Mouse (Mus musculus): Measurements from ENCODE around the gene Tuba8. TPM values are rescaled to one million over a fixed set of nuclear protein-coding genes. Genes with fewer than 3 reads are reported as not detected.

Tuba8 gene
- polyA plus RNA-seq, 1 experiment from 2014 or later: 0.49 TPM

Other genes with a start within 250 kb of the Tuba8 start
- 18.4 and 19.6 TPM in 2 replicates for gene Mical3, start 79.7 kb upstream of the Tuba8 start, polyA plus RNA-seq (2014; fragmentation: Nextera tagmentation; extraction: Ambion mirVana)
- 7.1 and 7.8 TPM in 2 replicates for gene Pex26, start 27.0 kb upstream of the Tuba8 start, polyA plus RNA-seq (2014; fragmentation: Nextera tagmentation; extraction: Ambion mirVana)
- 1.2 TPM in 2 replicates for gene Usp18, start 35.2 kb downstream of the Tuba8 start, polyA plus RNA-seq (2014; fragmentation: Nextera tagmentation; extraction: Ambion mirVana)
- 2.9 and 3.3 TPM in 2 replicates for gene Slc6a13, start 89.5 kb downstream of the Tuba8 start, polyA plus RNA-seq (2014; fragmentation: Nextera tagmentation; extraction: Ambion mirVana)
- not detected in 2 replicates for gene Slc6a12, start 132.4 kb downstream of the Tuba8 start, polyA plus RNA-seq (2014; fragmentation: Nextera tagmentation; extraction: Ambion mirVana)

All from neural tube, embryonic 11.5 days (tissue).